Mouse (Mus musculus): Measurements from ENCODE around the gene Taldo1. TPM values are rescaled to one million over a fixed set of nuclear protein-coding genes. Genes with fewer than 3 reads are reported as not detected.
A peak's percentile ranks its signal among the peaks of the same experiment; 100 is the strongest.

Gene Taldo1
- 268 and 277 TPM in 2 replicates for polyA plus RNA-seq (2015; fragmentation: Nextera tagmentation; extraction: Ambion mirVana)

DNA sequence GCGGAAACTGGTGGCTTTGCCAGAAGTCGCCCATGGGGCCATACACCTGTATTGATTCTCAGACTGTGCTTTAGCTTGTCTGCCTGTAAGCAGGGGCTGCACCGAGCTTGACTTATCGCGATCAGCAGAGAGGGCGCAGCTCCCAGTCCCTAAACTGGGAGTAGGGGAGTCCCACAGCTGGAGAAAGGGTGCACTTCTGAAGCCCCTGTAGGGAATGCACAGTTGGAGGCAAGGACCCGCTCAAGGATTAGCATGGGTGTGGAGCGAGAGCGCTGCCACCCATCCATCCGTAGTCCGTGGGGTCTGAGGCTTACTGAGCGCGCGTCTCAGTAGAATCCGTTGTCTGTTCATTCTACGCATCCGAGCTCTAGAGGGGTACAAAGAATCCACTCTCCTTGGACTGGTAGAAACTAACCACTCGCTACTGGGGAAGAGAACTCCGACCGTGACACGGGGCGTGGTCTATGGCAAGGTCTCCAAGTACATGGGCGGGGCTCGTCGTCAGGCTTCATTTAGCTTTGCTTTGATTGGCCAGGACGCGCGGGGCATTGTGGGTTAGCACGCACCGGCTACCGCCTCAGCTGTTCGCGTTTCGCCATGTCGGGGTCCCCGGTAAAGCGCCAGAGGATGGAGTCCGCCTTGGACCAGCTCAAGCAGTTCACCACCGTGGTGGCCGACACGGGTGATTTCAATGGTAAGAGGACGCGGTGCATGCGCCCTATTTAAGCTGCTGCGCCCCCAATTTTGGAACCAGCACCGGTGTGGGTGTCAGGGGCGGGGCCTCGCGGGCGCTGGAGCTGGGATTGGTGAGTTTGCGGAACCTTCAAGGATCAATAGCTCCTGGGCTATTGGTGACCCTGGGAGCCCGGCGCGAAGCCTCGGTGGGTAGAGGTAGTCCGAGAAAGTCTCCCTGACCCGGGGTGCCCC lies at the start of gene Taldo1:
TSS of gene Taldo1 (plus strand) at position 575 of the 927 bp plus-strand sequence.
- H3K27me3 ChIP-seq, result no peaks in the 10 kb centered on the region; the same call in 1 of the 2 replicates
- H3K4me3 ChIP-seq, result peak within 1 kb of the TSS; percentile 59
- peak within 1 kb of the TSS; percentile 88 for H3K4me2 ChIP-seq
- peak; percentile 89 for ATAC-seq (ENCODE audit: insufficient number of reproducible peaks, insufficient read depth, low FRiP score, low TSS enrichment, low read depth)
- peaks cover 12% of the 10 kb centered on the region for H3K36me3 ChIP-seq
- peaks cover 19% of the 10 kb centered on the region for H3K4me1 ChIP-seq
- H3K9ac ChIP-seq, result peak within 1 kb of the TSS; percentile 80
- no peaks in the 10 kb centered on the region for H3K9me3 ChIP-seq
- WGBS, result under 1% methylated on average over 57 of the region's 57 CpGs
- H3K27ac ChIP-seq, result peak within 1 kb of the TSS; percentile 84

DNA sequence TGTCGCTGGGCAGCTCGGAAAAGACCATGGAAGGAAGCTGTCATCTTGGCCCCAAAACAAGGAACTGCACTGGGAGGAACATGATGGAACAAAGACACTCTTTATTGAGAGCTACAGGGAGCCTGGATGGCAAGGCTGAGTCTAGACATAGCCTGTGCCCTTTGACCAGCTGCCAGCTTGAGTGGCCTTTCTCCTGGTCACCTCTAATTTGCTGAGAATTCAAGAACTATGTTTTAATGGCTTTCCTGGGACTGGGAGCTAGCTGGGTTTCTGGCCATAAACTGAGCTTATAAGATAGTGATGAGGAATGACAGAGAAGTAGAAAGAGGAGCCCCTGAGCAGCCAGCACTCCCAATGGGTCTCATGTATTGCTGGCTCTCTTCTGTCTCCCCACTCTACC lies 48.8 kb upstream of the Taldo1 start:
- Histone ChIP-seq H3K27me3 (peaks cover 15% of the 10 kb centered on the region), H3K4me3 (no peak overlapping the region), H3K36me3 (no peaks in the 10 kb centered on the region), H3K27ac (no peak overlapping the region), H3K4me2 (no peak overlapping the region), H3K4me1 (peaks cover 19% of the 10 kb centered on the region), H3K9ac (no peak overlapping the region), H3K9me3 (no peaks in the 10 kb centered on the region)
- no peak for ATAC-seq (ENCODE audit: insufficient number of reproducible peaks, insufficient read depth, low FRiP score, low TSS enrichment, low read depth)
- 50% methylated on average over 2 of the region's 2 CpGs for WGBS

DNA sequence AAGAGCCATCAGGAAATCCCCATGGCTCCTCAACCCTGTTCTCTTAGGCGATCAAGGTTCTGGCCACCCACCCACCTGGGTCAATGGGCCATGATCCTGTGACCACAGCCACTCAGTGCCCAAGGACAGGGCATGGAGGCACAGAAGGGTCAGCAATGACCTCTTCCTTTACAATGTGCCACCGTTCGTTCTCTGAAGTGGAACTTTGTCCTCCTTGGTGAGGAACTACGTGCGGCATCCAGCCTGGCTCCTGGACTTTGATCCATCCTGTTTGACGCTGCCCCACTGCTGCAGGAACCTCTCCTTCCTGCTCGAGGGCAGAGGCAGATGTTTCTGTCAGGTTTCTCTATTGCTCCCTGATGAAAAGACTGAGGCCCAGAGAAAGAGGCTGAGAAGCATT lies 48.3 kb upstream of the Taldo1 start:
- peaks cover 11% of the 10 kb centered on the region for H3K27me3 ChIP-seq
- no peaks in the 10 kb centered on the region for H3K36me3 ChIP-seq
- H3K4me2 ChIP-seq, result no peak overlapping the region
- H3K27ac ChIP-seq, result no peak overlapping the region
- no peak overlapping the region for H3K4me3 ChIP-seq
- H3K4me1 ChIP-seq, result peaks cover 14% of the 10 kb centered on the region
- no peaks in the 10 kb centered on the region for H3K9me3 ChIP-seq
- 55% methylated on average over 7 of the region's 7 CpGs for WGBS
- no peak for ATAC-seq (ENCODE audit: insufficient number of reproducible peaks, insufficient read depth, low FRiP score, low TSS enrichment, low read depth)
- no peak overlapping the region for H3K9ac ChIP-seq

DNA sequence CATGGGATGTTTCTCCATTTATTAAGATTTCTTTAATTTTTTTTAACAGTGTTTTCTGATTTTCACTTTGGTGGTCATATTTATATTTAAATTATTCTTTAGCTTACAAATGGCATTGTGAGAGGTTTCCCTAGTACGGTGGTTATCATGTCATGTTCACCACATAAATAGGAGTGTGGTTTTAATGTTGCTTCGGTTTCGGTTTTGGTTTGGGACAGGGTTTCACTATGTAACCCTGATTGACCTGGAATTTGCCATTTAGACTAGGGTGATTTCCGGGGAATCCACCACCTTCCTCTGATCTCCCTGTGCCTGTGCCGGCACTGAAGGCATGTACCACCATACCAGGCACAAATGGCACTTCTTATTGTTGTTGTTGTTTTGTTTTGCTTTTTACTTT lies 47.2 kb upstream of the Taldo1 start:
- Histone ChIP-seq H3K27me3 (no peaks in the 10 kb centered on the region; the same call in 1 of the 2 replicates), H3K4me1 (peaks cover 4% of the 10 kb centered on the region; the same call in 1 of the 2 replicates), H3K27ac (no peak overlapping the region), H3K4me3 (no peak overlapping the region), H3K36me3 (no peaks in the 10 kb centered on the region), H3K9ac (no peak overlapping the region), H3K9me3 (no peaks in the 10 kb centered on the region), H3K4me2 (no peak overlapping the region)
- no peak for ATAC-seq (ENCODE audit: insufficient number of reproducible peaks, insufficient read depth, low FRiP score, low TSS enrichment, low read depth)
- whole genome bisulfite sequencing, result 85% methylated on average over 5 of the region's 5 CpGs

DNA sequence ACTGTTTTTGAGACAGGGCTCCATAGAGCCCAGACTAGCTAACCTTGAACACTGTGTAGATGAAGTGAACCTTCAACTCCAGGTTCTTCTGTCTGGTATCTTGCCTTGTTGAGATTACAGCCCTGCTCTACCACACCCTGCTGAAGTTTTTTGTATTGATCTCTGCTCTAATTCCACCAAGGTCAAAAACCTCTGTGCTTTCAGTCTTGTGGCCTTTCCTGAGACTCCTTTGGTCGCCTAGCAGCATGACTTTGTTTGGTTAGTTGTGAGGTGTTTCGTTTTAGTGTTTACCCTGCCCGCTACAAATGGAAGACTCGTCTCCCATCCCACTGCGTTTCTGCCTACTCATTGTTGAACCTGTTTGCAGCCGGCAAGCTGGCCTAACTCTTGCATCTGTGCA lies 40.9 kb upstream of the Taldo1 start:
- no peaks in the 10 kb centered on the region for H3K27me3 ChIP-seq
- H3K4me1 ChIP-seq, result no peaks in the 10 kb centered on the region; the same call in 1 of the 2 replicates
- 79% methylated on average over 6 of the region's 6 CpGs for WGBS
- no peak for ATAC-seq (ENCODE audit: insufficient number of reproducible peaks, insufficient read depth, low FRiP score, low TSS enrichment, low read depth)
- no peak overlapping the region for H3K27ac ChIP-seq
- no peaks in the 10 kb centered on the region for H3K36me3 ChIP-seq
- H3K4me3 ChIP-seq, result no peak overlapping the region
- H3K9ac ChIP-seq, result no peak overlapping the region
- no peak overlapping the region for H3K4me2 ChIP-seq
- no peaks in the 10 kb centered on the region for H3K9me3 ChIP-seq

DNA sequence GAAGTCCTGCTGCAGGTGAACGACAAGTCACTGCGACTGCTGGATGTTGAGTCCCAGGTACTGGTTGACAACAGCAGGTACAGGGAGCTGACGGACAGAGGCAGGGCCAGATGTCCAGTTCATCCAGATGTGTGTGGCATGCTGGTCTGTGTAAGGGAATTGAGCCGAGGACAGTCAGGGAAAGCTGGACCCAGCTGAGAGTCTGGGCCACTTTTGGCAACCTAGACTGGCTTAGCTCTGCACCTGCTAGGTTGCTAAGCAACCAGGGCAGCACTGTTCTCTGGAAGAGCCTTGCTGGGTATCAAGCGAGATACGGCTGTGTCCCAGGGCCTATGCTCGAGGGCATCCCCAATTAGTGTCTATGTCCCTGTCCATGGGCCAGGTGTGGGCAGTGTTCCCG lies 36.9 kb upstream of the Taldo1 start:
- H3K4me1 ChIP-seq, result no peaks in the 10 kb centered on the region; the same call in 1 of the 2 replicates
- ATAC-seq (ENCODE audit: insufficient number of reproducible peaks, insufficient read depth, low FRiP score, low TSS enrichment, low read depth), result no peak
- no peak overlapping the region for H3K9ac ChIP-seq
- no peak overlapping the region for H3K4me2 ChIP-seq
- H3K9me3 ChIP-seq, result no peaks in the 10 kb centered on the region
- H3K27ac ChIP-seq, result no peak overlapping the region
- peaks cover 10% of the 10 kb centered on the region; the same call in 1 of the 2 replicates for H3K27me3 ChIP-seq
- no peaks in the 10 kb centered on the region for H3K36me3 ChIP-seq
- 76% methylated on average over 8 of the region's 8 CpGs for WGBS
- no peak overlapping the region for H3K4me3 ChIP-seq

DNA sequence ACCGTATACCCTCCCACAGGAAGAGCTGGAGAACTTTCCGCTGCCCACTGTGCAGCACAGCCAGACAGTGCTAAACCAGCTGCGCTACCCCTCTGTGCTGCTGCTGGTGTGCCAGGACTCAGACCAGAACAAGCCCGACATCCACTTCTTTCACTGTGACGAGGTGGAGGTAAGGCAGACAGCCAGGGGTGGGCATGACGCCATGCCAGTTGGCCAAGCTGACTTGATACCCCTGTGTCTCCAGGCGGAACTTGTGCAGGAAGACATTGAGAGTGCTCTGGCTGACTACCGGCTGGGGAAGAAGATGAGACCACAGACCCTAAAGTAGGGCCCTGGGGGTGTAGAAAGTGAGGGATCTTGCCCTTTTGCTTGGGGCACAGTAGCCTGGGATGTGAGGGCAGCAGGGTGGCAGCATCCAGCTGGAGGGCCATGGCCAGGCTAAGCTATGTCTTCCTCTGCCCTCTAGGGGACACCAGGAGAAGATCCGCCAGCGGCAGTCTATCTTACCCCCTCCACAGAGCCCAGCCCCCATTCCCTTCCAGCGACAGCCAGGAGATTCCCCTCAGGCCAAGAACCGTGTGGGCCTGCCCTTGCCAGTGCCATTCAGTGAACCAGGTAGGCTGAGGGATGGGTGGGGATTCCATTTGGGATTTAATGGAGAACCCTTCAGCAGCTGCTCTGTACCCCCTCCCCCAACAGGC lies 36.2 kb upstream of the Taldo1 start:
- Histone ChIP-seq H3K27ac (no peak overlapping the region), H3K4me3 (no peak overlapping the region), H3K36me3 (no peaks in the 10 kb centered on the region), H3K9me3 (no peaks in the 10 kb centered on the region), H3K27me3 (peaks cover 16% of the 10 kb centered on the region), H3K4me1 (no peaks in the 10 kb centered on the region; the same call in 1 of the 2 replicates), H3K4me2 (no peak overlapping the region), H3K9ac (no peak overlapping the region)
- no peak for ATAC-seq (ENCODE audit: insufficient number of reproducible peaks, insufficient read depth, low FRiP score, low TSS enrichment, low read depth)
- WGBS, result 50% methylated on average over 12 of the region's 12 CpGs

DNA sequence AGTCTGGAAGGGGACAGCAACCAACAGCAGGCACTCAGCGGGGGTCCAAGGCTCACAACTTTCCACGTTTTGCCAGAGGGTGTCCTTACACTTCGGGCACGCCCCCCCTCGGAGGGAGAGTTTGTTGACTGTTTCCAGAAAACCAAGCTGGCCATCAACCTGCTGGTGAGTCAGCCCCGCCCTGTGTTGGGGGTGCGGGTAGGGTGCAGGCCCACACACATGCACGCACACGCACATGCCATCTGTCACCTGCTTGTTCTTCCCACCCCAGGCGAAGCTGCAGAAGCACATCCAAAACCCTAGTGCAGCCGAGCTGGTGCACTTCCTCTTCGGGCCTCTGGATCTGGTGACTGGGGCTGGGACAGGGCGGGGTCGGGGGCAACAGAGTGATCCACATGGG lies 35.0 kb upstream of the Taldo1 start:
- no peak overlapping the region for H3K4me2 ChIP-seq
- H3K4me3 ChIP-seq, result no peak overlapping the region
- 71% methylated on average over 14 of the region's 14 CpGs for WGBS
- no peaks in the 10 kb centered on the region for H3K36me3 ChIP-seq
- no peaks in the 10 kb centered on the region for H3K9me3 ChIP-seq
- ATAC-seq (ENCODE audit: insufficient number of reproducible peaks, insufficient read depth, low FRiP score, low TSS enrichment, low read depth), result no peak
- H3K27ac ChIP-seq, result no peak overlapping the region
- no peak overlapping the region for H3K9ac ChIP-seq
- H3K27me3 ChIP-seq, result peaks cover 28% of the 10 kb centered on the region
- H3K4me1 ChIP-seq, result no peaks in the 10 kb centered on the region; the same call in 1 of the 2 replicates

DNA sequence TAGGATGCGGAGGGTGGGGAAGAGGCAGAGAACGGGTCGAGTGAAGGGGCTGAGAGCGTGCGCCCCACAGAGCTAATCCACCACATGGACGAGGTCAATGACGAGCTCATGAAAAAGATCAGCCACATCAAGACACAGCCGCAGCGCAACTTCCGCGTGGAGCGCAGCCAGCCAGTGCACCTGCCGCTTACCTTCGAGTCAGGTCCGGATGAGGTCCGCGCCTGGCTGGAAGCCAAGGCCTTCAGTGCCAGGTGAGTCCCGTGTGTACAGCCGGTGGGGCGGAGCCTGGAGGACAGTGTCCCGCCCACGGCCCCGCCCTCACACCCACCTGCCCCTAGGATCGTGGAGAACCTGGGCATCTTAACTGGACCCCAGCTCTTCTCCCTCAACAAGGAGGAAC lies 30.5 kb upstream of the Taldo1 start:
- Histone ChIP-seq H3K4me1 (no peaks in the 10 kb centered on the region), H3K4me3 (no peak overlapping the region), H3K36me3 (no peaks in the 10 kb centered on the region), H3K9ac (no peak overlapping the region), H3K9me3 (no peaks in the 10 kb centered on the region), H3K4me2 (no peak overlapping the region; the same call in 1 of the 2 replicates), H3K27ac (no peak overlapping the region), H3K27me3 (peaks cover 37% of the 10 kb centered on the region)
- ATAC-seq (ENCODE audit: insufficient number of reproducible peaks, insufficient read depth, low FRiP score, low TSS enrichment, low read depth), result no peak
- 14% methylated on average over 24 of the region's 24 CpGs for WGBS

DNA sequence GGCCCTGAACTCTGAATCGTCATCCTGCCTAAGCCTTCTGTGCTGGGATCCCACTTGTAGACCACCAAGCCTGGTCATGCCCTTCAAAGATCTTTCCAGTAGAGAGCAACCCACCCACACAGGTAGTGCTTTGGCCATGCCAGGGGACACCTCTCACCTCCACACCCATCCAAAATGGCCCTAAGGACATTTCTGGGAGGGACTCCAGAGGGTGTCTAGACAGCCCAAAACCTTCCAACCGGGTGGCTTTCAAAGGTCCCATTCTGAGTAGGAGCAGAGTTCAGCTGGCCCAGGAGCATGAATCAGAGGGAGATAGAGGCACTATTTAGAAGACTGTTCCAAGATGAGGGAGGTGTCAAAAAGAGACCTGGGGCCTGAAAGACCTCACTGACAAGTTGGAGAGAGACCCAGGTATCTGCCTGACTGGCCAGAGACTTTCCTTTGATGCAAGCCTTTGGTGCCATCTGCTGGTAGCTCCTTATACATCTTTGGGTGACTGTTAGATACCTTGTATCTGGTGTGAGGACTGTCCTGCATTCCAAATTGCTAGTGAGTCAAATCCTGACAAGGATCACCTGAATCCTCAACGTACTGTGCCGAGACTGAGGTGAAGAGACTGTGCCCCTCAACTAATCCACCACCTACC lies 28.8 kb upstream of the Taldo1 start:
- ATAC-seq (ENCODE audit: insufficient number of reproducible peaks, insufficient read depth, low FRiP score, low TSS enrichment, low read depth), result no peak
- Histone ChIP-seq H3K4me3 (no peak overlapping the region), H3K9ac (no peak overlapping the region), H3K27me3 (peaks cover 33% of the 10 kb centered on the region), H3K4me1 (no peaks in the 10 kb centered on the region), H3K36me3 (no peaks in the 10 kb centered on the region), H3K4me2 (no peak overlapping the region), H3K27ac (no peak overlapping the region), H3K9me3 (no peaks in the 10 kb centered on the region)
- 55% methylated on average over 4 of the region's 4 CpGs for WGBS

DNA sequence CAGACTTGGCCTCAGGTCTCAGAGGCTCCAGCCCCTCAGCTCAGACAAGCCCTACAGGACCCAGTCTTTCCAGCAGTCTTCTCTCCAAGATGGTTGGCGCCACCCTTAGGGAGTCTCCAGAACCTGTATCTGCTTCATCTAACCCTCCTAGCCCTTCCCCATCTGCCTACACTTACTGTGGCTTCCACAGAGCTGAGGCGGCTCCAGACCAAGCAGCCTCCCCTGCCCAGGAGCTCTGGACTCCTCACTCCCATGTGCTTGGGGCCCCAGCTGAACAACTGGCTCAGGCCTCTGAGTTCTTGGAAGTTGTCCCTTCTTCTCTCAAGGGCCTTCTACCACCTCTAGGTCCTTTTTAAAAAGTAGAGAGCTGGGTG lies 28.3 kb upstream of the Taldo1 start:
- no peak overlapping the region for H3K9ac ChIP-seq
- 48% methylated on average over 2 of the region's 2 CpGs for WGBS
- no peak for ATAC-seq (ENCODE audit: insufficient number of reproducible peaks, insufficient read depth, low FRiP score, low TSS enrichment, low read depth)
- H3K27me3 ChIP-seq, result peaks cover 33% of the 10 kb centered on the region
- H3K27ac ChIP-seq, result no peak overlapping the region
- H3K9me3 ChIP-seq, result no peaks in the 10 kb centered on the region
- no peaks in the 10 kb centered on the region for H3K36me3 ChIP-seq
- no peak overlapping the region for H3K4me3 ChIP-seq
- H3K4me1 ChIP-seq, result no peaks in the 10 kb centered on the region
- H3K4me2 ChIP-seq, result no peak overlapping the region
